Mouse (Mus musculus) megakaryocyte, embryonic 14.5 days (primary cell): ENCODE results near the gene Rhobtb3.

Experiments used
- FLI1 ChIP-seq: IDR thresholded peaks from 2 replicates; pipeline ENCODE4 v1.6.1; 2012; ENCODE audit warnings: low read length, inconsistent platforms, mixed read lengths
- GATA1 ChIP-seq: IDR thresholded peaks from 3 replicates; pipeline ENCODE4 v1.6.1; 2012; ENCODE audit warnings: mixed read lengths, low read length, inconsistent platforms, borderline replicate concordance

GRCm38 (mm10) chr13:75865486-75866184 is 78.1 kb downstream of the Rhobtb3 start:
- TF ChIP-seq GATA1, result no peak
- TF ChIP-seq FLI1, result no peak
